Mouse (Mus musculus): ENCODE results near the gene Phc1. TPM values are rescaled to one million over a fixed set of nuclear protein-coding genes. Genes with fewer than 3 reads are reported as not detected.

Phc1 gene
- polyA plus RNA-seq, 1 experiment from 2014 or later, result 1.2 TPM

DNA sequence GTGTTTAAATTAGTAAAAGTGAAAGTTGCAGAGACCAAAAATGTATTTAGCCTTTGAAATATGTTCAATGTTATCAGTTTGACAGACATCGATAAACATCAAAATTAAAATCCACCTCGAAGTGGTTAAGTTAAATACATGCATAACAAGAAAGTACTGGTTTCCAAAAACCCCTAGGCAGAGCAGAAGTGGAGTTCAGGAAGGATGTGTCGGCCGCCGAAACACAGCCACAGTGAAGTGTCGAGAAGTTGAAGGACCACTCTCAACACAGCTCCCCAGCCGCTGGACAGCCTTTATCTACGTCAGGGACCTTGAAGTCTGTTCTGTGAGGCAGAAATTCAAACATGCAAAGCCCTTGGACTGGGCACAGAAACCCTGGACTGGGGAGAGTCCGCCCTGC lies 36.8 kb downstream of the Phc1 start:
- H3K27ac ChIP-seq (ENCODE audit: low read length), result no peak overlapping the region
- H3K27me3 ChIP-seq (ENCODE audit: control insufficient read depth, insufficient read depth, low read depth, low read length), result no peaks in the 10 kb centered on the region
- WGBS (ENCODE audit: insufficient replicate concordance), result 56% methylated on average over 9 of the region's 9 CpGs
- H3K4me3 ChIP-seq (ENCODE audit: low read depth, low read length), result no peak overlapping the region
- H3K36me3 ChIP-seq (ENCODE audit: control insufficient read depth, insufficient read depth), result no peaks in the 10 kb centered on the region
- no peak for ATAC-seq (ENCODE audit: low read depth)
- H3K9me3 ChIP-seq (replicated peaks; ENCODE audit: control insufficient read depth, low read length), result no peaks in the 10 kb centered on the region
- H3K9ac ChIP-seq (ENCODE audit: low read depth, low read length), result no peak overlapping the region
- H3K4me2 ChIP-seq (ENCODE audit: low read depth, low read length), result no peak overlapping the region
- H3K4me1 ChIP-seq (ENCODE audit: control insufficient read depth, low read depth, low read length), result no peaks in the 10 kb centered on the region

DNA sequence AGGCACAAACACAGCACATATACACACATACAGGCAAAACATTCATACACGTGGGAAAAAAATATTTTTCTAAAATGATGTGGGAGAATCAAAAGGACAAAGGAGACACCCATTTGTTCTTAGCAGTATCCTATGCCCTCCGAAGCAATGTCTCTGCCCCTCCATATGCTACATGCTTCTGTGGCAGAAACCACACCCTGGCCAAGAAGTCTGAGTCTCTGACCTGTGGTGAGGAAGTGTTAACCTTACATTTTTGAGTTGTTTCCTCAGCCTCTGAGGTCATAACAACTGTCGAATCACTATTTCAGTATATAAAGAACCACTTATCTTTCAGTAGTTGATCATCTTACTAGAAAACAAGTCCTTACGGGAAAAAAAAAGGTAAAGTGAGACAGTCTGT lies 37.7 kb downstream of the Phc1 start:
- Histone ChIP-seq H3K9me3 (replicated peaks; ENCODE audit: control insufficient read depth, low read length) (no peaks in the 10 kb centered on the region), H3K27ac (ENCODE audit: low read length) (no peak overlapping the region), H3K4me1 (ENCODE audit: control insufficient read depth, low read depth, low read length) (no peaks in the 10 kb centered on the region), H3K4me3 (ENCODE audit: low read depth, low read length) (no peak overlapping the region), H3K9ac (ENCODE audit: low read depth, low read length) (no peak overlapping the region), H3K36me3 (ENCODE audit: control insufficient read depth, insufficient read depth) (no peaks in the 10 kb centered on the region), H3K27me3 (ENCODE audit: control insufficient read depth, insufficient read depth, low read depth, low read length) (no peaks in the 10 kb centered on the region), H3K4me2 (ENCODE audit: low read depth, low read length) (no peak overlapping the region)
- WGBS (ENCODE audit: insufficient replicate concordance), result 51% methylated on average over 4 of the region's 4 CpGs
- ATAC-seq (ENCODE audit: low read depth), result no peak

GRCm38 (mm10) chr6:122302121-122302520 lies 38.2 kb downstream of the Phc1 start:
- Histone ChIP-seq H3K36me3 (ENCODE audit: control insufficient read depth, insufficient read depth) (no peaks in the 10 kb centered on the region), H3K4me3 (ENCODE audit: low read depth, low read length) (no peak overlapping the region), H3K27me3 (ENCODE audit: control insufficient read depth, insufficient read depth, low read depth, low read length) (no peaks in the 10 kb centered on the region), H3K4me1 (ENCODE audit: control insufficient read depth, low read depth, low read length) (no peaks in the 10 kb centered on the region), H3K9ac (ENCODE audit: low read depth, low read length) (no peak overlapping the region), H3K4me2 (ENCODE audit: low read depth, low read length) (no peak overlapping the region), H3K27ac (ENCODE audit: low read length) (no peak overlapping the region), H3K9me3 (replicated peaks; ENCODE audit: control insufficient read depth, low read length) (no peaks in the 10 kb centered on the region)
- whole genome bisulfite sequencing (ENCODE audit: insufficient replicate concordance), result 52% methylated on average over 1 of the region's 1 CpGs
- ATAC-seq (ENCODE audit: low read depth), result no peak

- no peak overlapping the region for H3K27ac ChIP-seq (ENCODE audit: low read length)
- no peak overlapping the region for H3K9ac ChIP-seq (ENCODE audit: low read depth, low read length)
- H3K4me2 ChIP-seq (ENCODE audit: low read depth, low read length), result no peak overlapping the region
- 16% methylated on average over 3 of the region's 3 CpGs for WGBS (ENCODE audit: insufficient replicate concordance)
- H3K36me3 ChIP-seq (ENCODE audit: control insufficient read depth, insufficient read depth), result no peaks in the 10 kb centered on the region
- no peaks in the 10 kb centered on the region for H3K9me3 ChIP-seq (replicated peaks; ENCODE audit: control insufficient read depth, low read length)
- ATAC-seq (ENCODE audit: low read depth), result no peak
- no peaks in the 10 kb centered on the region for H3K4me1 ChIP-seq (ENCODE audit: control insufficient read depth, low read depth, low read length)
- no peaks in the 10 kb centered on the region for H3K27me3 ChIP-seq (ENCODE audit: control insufficient read depth, insufficient read depth, low read depth, low read length)
- H3K4me3 ChIP-seq (ENCODE audit: low read depth, low read length), result no peak overlapping the region
Observed at GRCm38 (mm10) chr6:122299621-122300133, 40.7 kb downstream of the Phc1 start.

- Histone ChIP-seq H3K36me3 (ENCODE audit: control insufficient read depth, insufficient read depth) (no peaks in the 10 kb centered on the region), H3K27me3 (ENCODE audit: control insufficient read depth, insufficient read depth, low read depth, low read length) (no peaks in the 10 kb centered on the region), H3K9me3 (replicated peaks; ENCODE audit: control insufficient read depth, low read length) (no peaks in the 10 kb centered on the region), H3K4me3 (ENCODE audit: low read depth, low read length) (no peak overlapping the region), H3K4me2 (ENCODE audit: low read depth, low read length) (no peak overlapping the region), H3K4me1 (ENCODE audit: control insufficient read depth, low read depth, low read length) (no peaks in the 10 kb centered on the region), H3K27ac (ENCODE audit: low read length) (no peak overlapping the region), H3K9ac (ENCODE audit: low read depth, low read length) (no peak overlapping the region)
- WGBS (ENCODE audit: insufficient replicate concordance), result 40% methylated on average over 4 of the region's 4 CpGs
- no peak for ATAC-seq (ENCODE audit: low read depth)
Observed at GRCm38 (mm10) chr6:122298223-122298609, 42.1 kb downstream of the Phc1 start.

- Histone ChIP-seq H3K9ac (ENCODE audit: low read depth, low read length) (peak overlapping the region; percentile 16), H3K27ac (ENCODE audit: low read length) (no peak overlapping the region), H3K9me3 (replicated peaks; ENCODE audit: control insufficient read depth, low read length) (no peaks in the 10 kb centered on the region), H3K27me3 (ENCODE audit: control insufficient read depth, insufficient read depth, low read depth, low read length) (no peaks in the 10 kb centered on the region), H3K4me2 (ENCODE audit: low read depth, low read length) (peak overlapping the region; percentile 51), H3K36me3 (ENCODE audit: control insufficient read depth, insufficient read depth) (no peaks in the 10 kb centered on the region), H3K4me3 (ENCODE audit: low read depth, low read length) (peak overlapping the region; percentile 50), H3K4me1 (ENCODE audit: control insufficient read depth, low read depth, low read length) (no peaks in the 10 kb centered on the region)
- ATAC-seq (ENCODE audit: low read depth), result 0 out of 2 replicates have a peak, but pooled peaks have one; percentile 16
- WGBS (ENCODE audit: insufficient replicate concordance), result 8% methylated on average over 25 of the region's 25 CpGs
Observed at GRCm38 (mm10) chr6:122297279-122298222, 42.8 kb downstream of the Phc1 start.

- Histone ChIP-seq H3K4me2 (ENCODE audit: low read depth, low read length) (peak overlapping the region; percentile 51), H3K4me3 (ENCODE audit: low read depth, low read length) (peak overlapping the region; percentile 50), H3K9ac (ENCODE audit: low read depth, low read length) (peak overlapping the region; percentile 16; the same call in 1 of the 2 replicates)
Observed at GRCm38 (mm10) chr6:122296918-122297278, 43.5 kb downstream of the Phc1 start.

DNA sequence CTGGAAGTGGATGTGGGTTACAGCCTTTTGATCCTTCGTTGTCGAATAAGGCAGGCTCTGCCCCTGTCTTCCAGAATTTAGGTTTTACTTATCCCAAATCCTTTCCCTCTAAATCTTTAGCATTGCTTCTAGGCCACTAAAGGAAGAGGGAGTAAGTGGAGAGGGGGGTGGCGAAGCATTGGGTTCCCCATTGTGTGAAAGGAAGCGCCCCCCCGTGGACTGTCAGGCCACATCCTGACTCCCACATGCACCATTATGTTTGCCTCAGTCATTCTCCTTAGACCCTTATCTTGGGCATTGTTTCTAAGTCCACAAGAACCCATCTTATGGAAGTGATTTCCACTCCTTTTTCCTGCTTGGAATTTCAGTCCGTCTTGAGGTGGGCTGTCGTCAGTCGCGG lies 45.1 kb downstream of the Phc1 start:
- Histone ChIP-seq H3K27me3 (ENCODE audit: control insufficient read depth, insufficient read depth, low read depth, low read length) (no peaks in the 10 kb centered on the region), H3K27ac (ENCODE audit: low read length) (no peak overlapping the region), H3K4me2 (ENCODE audit: low read depth, low read length) (no peak overlapping the region), H3K9me3 (replicated peaks; ENCODE audit: control insufficient read depth, low read length) (no peaks in the 10 kb centered on the region), H3K36me3 (ENCODE audit: control insufficient read depth, insufficient read depth) (no peaks in the 10 kb centered on the region), H3K4me3 (ENCODE audit: low read depth, low read length) (no peak overlapping the region), H3K4me1 (ENCODE audit: control insufficient read depth, low read depth, low read length) (no peaks in the 10 kb centered on the region), H3K9ac (ENCODE audit: low read depth, low read length) (no peak overlapping the region)
- 36% methylated on average over 9 of the region's 9 CpGs for WGBS (ENCODE audit: insufficient replicate concordance)
- no peak for ATAC-seq (ENCODE audit: low read depth)

More at GRCm38 (mm10) chr6:122296918-122297278, 43.5 kb downstream of the Phc1 start:
- Histone ChIP-seq H3K36me3 (ENCODE audit: control insufficient read depth, insufficient read depth) (no peaks in the 10 kb centered on the region), H3K27me3 (ENCODE audit: control insufficient read depth, insufficient read depth, low read depth, low read length) (no peaks in the 10 kb centered on the region), H3K9me3 (replicated peaks; ENCODE audit: control insufficient read depth, low read length) (no peaks in the 10 kb centered on the region), H3K27ac (ENCODE audit: low read length) (no peak overlapping the region), H3K4me1 (ENCODE audit: control insufficient read depth, low read depth, low read length) (no peaks in the 10 kb centered on the region)
- ATAC-seq (ENCODE audit: low read depth), result no peak
- 30% methylated on average over 3 of the region's 3 CpGs for WGBS (ENCODE audit: insufficient replicate concordance)

GRCm38 (mm10) chr6:122294290-122294689 lies 46.1 kb downstream of the Phc1 start:
- Histone ChIP-seq H3K36me3 (ENCODE audit: control insufficient read depth, insufficient read depth) (no peaks in the 10 kb centered on the region), H3K27me3 (ENCODE audit: control insufficient read depth, insufficient read depth, low read depth, low read length) (no peaks in the 10 kb centered on the region), H3K9me3 (replicated peaks; ENCODE audit: control insufficient read depth, low read length) (no peaks in the 10 kb centered on the region), H3K4me3 (ENCODE audit: low read depth, low read length) (no peak overlapping the region), H3K4me1 (ENCODE audit: control insufficient read depth, low read depth, low read length) (no peaks in the 10 kb centered on the region), H3K9ac (ENCODE audit: low read depth, low read length) (no peak overlapping the region), H3K4me2 (ENCODE audit: low read depth, low read length) (no peak overlapping the region), H3K27ac (ENCODE audit: low read length) (no peak overlapping the region)
- no peak for ATAC-seq (ENCODE audit: low read depth)
- WGBS (ENCODE audit: insufficient replicate concordance), result 36% methylated on average over 3 of the region's 3 CpGs

Measured in liver, embryonic 16.5 days (tissue).